Mouse (Mus musculus) G1E (cell line): ENCODE measurements around the gene Degs1.

Source experiments
- CTCF ChIP-seq: IDR thresholded peaks from 2 replicates; pipeline ENCODE4 v1.5.1; 2012; ENCODE audit warnings: low read depth, low read length, inconsistent platforms, mixed read lengths
- POLR2AphosphoS5 ChIP-seq: IDR thresholded peaks from 2 replicates; pipeline ENCODE4 v1.6.1; 2012; ENCODE audit warnings: low read depth, low read length, inconsistent platforms; ENCODE audit not compliant: insufficient replicate concordance

DNA sequence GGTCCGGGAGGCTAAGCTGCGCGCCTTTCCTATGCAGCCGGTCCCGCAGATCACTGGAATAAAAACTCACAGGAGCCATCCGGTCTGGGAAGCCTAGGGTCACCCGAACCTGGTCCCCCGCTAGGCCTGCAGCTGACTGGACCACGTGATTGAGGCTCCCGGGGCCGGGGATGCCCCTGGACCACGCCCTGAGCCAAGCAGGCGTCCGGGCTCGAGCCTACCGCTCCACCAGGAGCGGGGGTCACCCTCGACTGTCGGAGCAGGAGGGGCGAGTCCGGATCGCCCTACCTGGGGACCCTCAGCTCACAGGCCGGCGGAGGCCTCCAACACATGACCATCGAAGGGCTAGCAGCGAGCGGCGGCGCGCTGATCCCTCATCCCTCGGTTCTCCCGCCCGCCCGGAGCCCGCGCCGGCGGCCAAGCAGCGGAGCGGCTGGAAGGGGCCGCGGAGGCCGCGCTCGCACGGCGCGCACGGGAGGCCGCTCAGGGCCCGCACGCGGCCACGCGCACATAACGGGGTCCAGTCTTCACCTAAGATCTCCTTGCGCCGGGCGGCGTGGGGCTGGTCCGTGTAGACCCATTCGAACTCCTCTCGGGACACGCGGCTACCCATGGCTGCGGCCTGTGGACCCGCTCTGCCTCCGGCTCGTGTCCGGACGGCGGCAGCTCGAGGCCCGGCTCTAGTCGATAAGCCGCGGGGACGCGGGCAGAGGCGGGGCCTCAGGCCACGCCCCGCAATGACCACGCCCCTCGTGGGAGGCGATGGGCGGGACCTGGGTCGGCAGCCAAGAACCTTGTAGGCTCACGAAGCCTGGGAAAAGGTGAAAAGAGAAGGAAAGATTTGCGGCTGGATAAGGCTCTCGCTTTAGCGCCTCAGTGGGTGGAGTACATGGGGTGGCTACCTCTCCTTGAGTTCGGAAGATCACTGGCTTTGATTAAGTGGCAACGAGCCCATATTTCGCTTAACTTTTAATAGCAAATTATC is at the start of gene Degs1:
- TF ChIP-seq CTCF = no peak
- no peak for TF ChIP-seq POLR2AphosphoS5
